In genomic region chr9:102717886-102718643, GRCm38 (mm10) we compare ENCODE assay signal across 8 mouse cellular contexts. TPM values are rescaled to one million over a fixed set of nuclear protein-coding genes. Genes with fewer than 3 reads are reported as not detected.
DNase-seq lines count a peak whose midpoint lies in the region; ATAC-seq and TF ChIP-seq lines count a peak whose summit lies in the region.

No protein-coding gene starts in this region.

- TF ChIP-seq EP300 in liver, postnatal 0 days (IDR thresholded peaks at IDR 0.05; ENCODE audit: low read depth): no peak

- H3K4me1 ChIP-seq in forebrain, embryonic 16.5 days (replicated peaks; ENCODE audit: control insufficient read depth, insufficient read depth, low read length): peaks cover 46% of the 10 kb centered on the region
- H3K4me1 ChIP-seq in liver, postnatal 0 days (ENCODE audit: insufficient read depth): peaks cover 53% of the 10 kb centered on the region
- H3K4me1 ChIP-seq in olfactory bulb, adult 2 months (ENCODE audit: control insufficient read depth, insufficient read depth, low read length): peaks cover 21% of the 10 kb centered on the region

- under 1% methylated on average over 52 of the region's 52 CpGs for WGBS in forebrain, embryonic 16.5 days
- WGBS in liver, postnatal 0 days (ENCODE audit: insufficient replicate concordance): under 1% methylated on average over 52 of the region's 52 CpGs
- WGBS in olfactory bulb, adult 2 months: under 1% methylated on average over 52 of the region's 52 CpGs

- 0 out of 2 replicates have a peak, but pooled peaks have one; percentile 16 for TF ChIP-seq POLR2A in olfactory bulb, adult 2 months (IDR thresholded peaks at IDR 0.05; ENCODE audit: insufficient read depth, low read depth, low read length)

- H3K9ac ChIP-seq in forebrain, embryonic 16.5 days (replicated peaks; ENCODE audit: low read depth, low read length): peak overlapping the region; percentile 99
- peak overlapping the region; percentile 81 for H3K9ac ChIP-seq in liver, postnatal 0 days (replicated peaks)

- H3K4me2 ChIP-seq in forebrain, embryonic 16.5 days (ENCODE audit: low read length): peak overlapping the region; percentile 75
- H3K4me2 ChIP-seq in liver, postnatal 0 days (ENCODE audit: low read depth, low read length): peak overlapping the region; percentile 81

- peaks cover 51% of the 10 kb centered on the region for H3K79me3 ChIP-seq in C2C12 (ENCODE audit: low read depth)

- no peaks in the 10 kb centered on the region for H3K9me3 ChIP-seq in forebrain, embryonic 16.5 days (ENCODE audit: control insufficient read depth, low read length)
- no peaks in the 10 kb centered on the region for H3K9me3 ChIP-seq in liver, postnatal 0 days (ENCODE audit: low read length)

- TF ChIP-seq CTCF in C2C12 (IDR thresholded peaks at IDR 0.05; ENCODE audit: control insufficient read depth, insufficient read depth, insufficient read length): no peak
- no peak for TF ChIP-seq CTCF in liver, postnatal 0 days (IDR thresholded peaks at IDR 0.05; ENCODE audit: low read depth)
- TF ChIP-seq CTCF in olfactory bulb, adult 2 months (IDR thresholded peaks at IDR 0.05; ENCODE audit: insufficient read depth, low read depth, low read length): no peak

- peak; percentile 78 for DNase-seq in heart, postnatal 25 days (ENCODE audit: low spot score)
- peak; percentile 31 to 72 for DNase-seq in layer of hippocampus, adult 18-20 months (ENCODE audit: low spot score in 2 of 2)
- peak; percentile 71 for DNase-seq in liver, postnatal 0 days
- peak; percentile 70 to 82 for DNase-seq in urinary bladder, postnatal 36 days (ENCODE audit: low spot score in 2 of 2)

- H3ac ChIP-seq in C2C12 (ENCODE audit: control insufficient read depth, insufficient read length, low read depth): peak overlapping the region; percentile 89

- peak overlapping the region; percentile 89 for H3K4me3 ChIP-seq in C2C12 (ENCODE audit: insufficient read depth, poor library complexity, severe bottlenecking)
- H3K4me3 ChIP-seq in forebrain, embryonic 16.5 days (replicated peaks; ENCODE audit: low read length): peak overlapping the region; percentile 83
- H3K4me3 ChIP-seq in liver, postnatal 0 days (ENCODE audit: low read depth, low read length): peak overlapping the region; percentile 61
- H3K4me3 ChIP-seq in olfactory bulb, adult 2 months (ENCODE audit: insufficient read depth, low read depth, low read length): peak overlapping the region; percentile 71

- H3K27ac ChIP-seq in forebrain, embryonic 16.5 days (ENCODE audit: low read length): peak overlapping the region; percentile 92
- peak overlapping the region; percentile 92 for H3K27ac ChIP-seq in liver, postnatal 0 days (ENCODE audit: low read depth)
- H3K27ac ChIP-seq in olfactory bulb, adult 2 months (ENCODE audit: insufficient read depth, low read depth, low read length): peak overlapping the region; percentile 86

- no peaks in the 10 kb centered on the region for H3K27me3 ChIP-seq in C2C12 (ENCODE audit: control insufficient read depth, insufficient read depth, insufficient read length)
- H3K27me3 ChIP-seq in forebrain, embryonic 16.5 days (replicated peaks; ENCODE audit: control insufficient read depth, insufficient read depth, low read length): no peaks in the 10 kb centered on the region
- H3K27me3 ChIP-seq in liver, postnatal 0 days (ENCODE audit: insufficient read depth, low read length): peaks cover 12% of the 10 kb centered on the region; the same call in 1 of the 2 replicates

- intact Hi-C loops in heart, postnatal 25 days (cut with DNase I): loop anchor here (1.0 kb wide), 1 partner anchor 61 kb away; no protein-coding TSS in a partner anchor

- H3K36me3 ChIP-seq in C2C12 (ENCODE audit: control insufficient read depth, insufficient read depth): peaks cover 41% of the 10 kb centered on the region
- H3K36me3 ChIP-seq in forebrain, embryonic 16.5 days (ENCODE audit: control insufficient read depth, insufficient read depth): peaks cover 2% of the 10 kb centered on the region
- peaks cover 12% of the 10 kb centered on the region; the same call in 1 of the 2 replicates for H3K36me3 ChIP-seq in liver, postnatal 0 days (replicated peaks; ENCODE audit: insufficient read depth, low read length)

- H3K79me2 ChIP-seq in C2C12 (ENCODE audit: control insufficient read depth, insufficient read depth): peaks cover 55% of the 10 kb centered on the region

- ATAC-seq in cerebellum, adult (ENCODE audit: insufficient number of reproducible peaks, low FRiP score, low TSS enrichment): peak; percentile 15; the same call in 1 of the 2 replicates
- peak; percentile 54 for ATAC-seq in forebrain, embryonic 16.5 days
- ATAC-seq in liver, postnatal 0 days: peak; percentile 40

TF ChIP-seq in C2C12, 6 proteins besides CTCF, POLR2A, EP300 and RAD21:
- no peak for TF ChIP-seq FOSL1 (IDR thresholded peaks at IDR 0.05; ENCODE audit: insufficient read depth, low read length, poor library complexity, severe bottlenecking)

RNA-seq across cellular contexts. Expression of gene Amotl2, which starts 1.6 kb away (rescaled TPM):
- 61.0 TPM for polyA plus RNA-seq in C2C12 (2012; fragmentation: generic; extraction: Trizol)
- 53.4 and 62.5 TPM in 2 replicates for polyA plus RNA-seq in forebrain, embryonic 16.5 days (2015; fragmentation: Nextera tagmentation; extraction: Ambion mirVana)
- 10 to 100 TPM; 56.4 to 59.5 TPM for total RNA-seq in heart, postnatal 25 days (2021)
- total RNA-seq in layer of hippocampus, adult 18-20 months (2021): 10 to 100 TPM; 19.2 to 20.5 TPM
- 5.7 and 6.5 TPM in 2 replicates for polyA plus RNA-seq in liver, postnatal 0 days (2015; fragmentation: Nextera tagmentation; extraction: Ambion mirVana)
- polyA plus RNA-seq in olfactory bulb, adult 2 months (2012; ENCODE audit: insufficient read depth, insufficient read length, low replicate concordance, missing spikeins): not detected in 2 replicates

Comparison
In these comparisons a context has a peak if more than half of its experiments do, and no peak if none do; other contexts are left out.
1. Peak in every context shown above with its lines: DNase-seq, ATAC-seq, H3K4me3 ChIP-seq and H3K27ac ChIP-seq.